Mouse (Mus musculus): ENCODE results near the gene Atp2c2. TPM values are rescaled to one million over a fixed set of nuclear protein-coding genes. Genes with fewer than 3 reads are reported as not detected.

Atp2c2 gene
- under 1 TPM; 0.12 to 0.21 TPM for total RNA-seq (2021)
- long read RNA-seq, experiment 1, result 0 reads
- long read RNA-seq, experiment 2, partial matches to known transcripts, result 0 of 2 reads
- long read RNA-seq, experiment 2, other reads (novel, unspliced or antisense), result 2 of 2 reads

DNA sequence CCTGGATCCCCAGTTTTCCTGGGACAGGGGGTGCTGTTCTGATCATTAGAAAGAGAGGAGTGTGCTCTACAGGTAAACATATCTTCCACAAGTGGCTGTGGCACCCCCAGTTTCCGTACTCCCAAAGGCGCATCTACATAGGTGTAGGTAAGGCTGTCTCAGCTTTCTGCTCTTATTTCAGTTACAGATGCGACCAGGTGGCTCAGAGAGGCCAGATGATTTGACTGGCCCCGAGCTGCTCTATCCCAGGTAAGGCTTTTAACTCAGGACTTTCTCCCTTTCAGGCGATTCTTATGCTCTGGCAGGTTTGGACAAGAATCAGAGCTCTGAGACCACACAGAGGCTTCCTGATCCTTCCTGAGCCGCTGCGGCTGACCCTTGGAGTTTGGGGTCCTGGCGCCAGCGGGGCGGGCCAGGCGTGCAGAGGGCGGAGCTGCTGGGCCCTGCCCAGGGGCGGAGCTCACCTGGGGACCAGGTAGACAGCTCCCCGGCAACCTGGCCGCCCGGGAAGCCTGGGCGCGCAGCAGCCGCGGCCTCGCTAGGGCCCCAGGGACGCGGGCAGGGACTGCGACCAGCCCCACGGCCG is at the start of gene Atp2c2:
Atp2c2 (plus strand) TSS at position 461 of the 586 bp plus-strand sequence.
- DNase-seq, result no peak

- DNase-seq, result no peak
These were observed 48.5 kb upstream of the Atp2c2 start for GRCm38 (mm10) chr8:119651324-119651723.

DNA sequence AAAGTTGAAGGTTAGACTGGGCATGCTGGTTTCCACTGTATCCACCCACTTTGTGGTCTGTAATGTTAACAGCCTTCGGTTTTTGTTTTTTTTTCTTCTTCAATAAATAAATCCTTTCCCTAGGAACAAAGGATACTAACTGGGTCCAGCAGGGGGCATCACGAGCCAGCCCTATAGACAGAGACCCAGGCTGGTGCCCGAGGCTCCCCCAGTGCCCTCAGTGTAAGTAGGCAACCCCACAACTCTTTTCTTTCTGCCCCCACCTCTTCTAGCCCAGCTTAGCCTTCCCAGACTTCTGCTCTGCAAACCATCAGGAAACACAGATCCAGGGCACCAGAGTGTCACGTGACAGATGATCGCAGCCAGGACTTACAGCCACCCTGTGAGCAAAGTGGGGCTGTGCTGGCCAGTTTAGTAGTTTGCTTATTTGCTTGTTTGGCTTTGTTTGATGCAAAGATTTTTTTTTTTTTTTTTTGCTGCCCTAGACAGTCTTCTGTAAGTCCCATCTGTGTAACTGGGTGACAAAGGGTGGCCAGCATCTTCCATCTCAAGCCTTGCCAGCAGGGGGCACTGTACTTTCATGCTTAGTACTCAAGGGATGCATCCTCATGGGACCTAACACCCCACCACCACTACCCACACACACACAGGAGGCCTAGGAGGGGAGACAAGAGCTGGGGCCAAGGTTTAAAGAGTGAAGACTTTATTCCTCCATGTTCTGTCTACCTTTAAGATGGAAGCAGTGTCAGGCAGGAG is 42.9 kb upstream of the Atp2c2 start:
- DNase-seq, result peak in 1 of 2 experiments; percentile 62

GRCm38 (mm10) chr8:119661081-119661480 is 38.7 kb upstream of the Atp2c2 start:
- DNase-seq, result peak; percentile 82 to 86

GRCm38 (mm10) chr8:119661892-119662291 is 37.9 kb upstream of the Atp2c2 start:
- DNase-seq, result no peak

GRCm38 (mm10) chr8:119663440-119663839 is 36.4 kb upstream of the Atp2c2 start:
- no peak for DNase-seq

GRCm38 (mm10) chr8:119665270-119665669 is 34.5 kb upstream of the Atp2c2 start:
- peak; percentile 55 to 63 for DNase-seq

DNA sequence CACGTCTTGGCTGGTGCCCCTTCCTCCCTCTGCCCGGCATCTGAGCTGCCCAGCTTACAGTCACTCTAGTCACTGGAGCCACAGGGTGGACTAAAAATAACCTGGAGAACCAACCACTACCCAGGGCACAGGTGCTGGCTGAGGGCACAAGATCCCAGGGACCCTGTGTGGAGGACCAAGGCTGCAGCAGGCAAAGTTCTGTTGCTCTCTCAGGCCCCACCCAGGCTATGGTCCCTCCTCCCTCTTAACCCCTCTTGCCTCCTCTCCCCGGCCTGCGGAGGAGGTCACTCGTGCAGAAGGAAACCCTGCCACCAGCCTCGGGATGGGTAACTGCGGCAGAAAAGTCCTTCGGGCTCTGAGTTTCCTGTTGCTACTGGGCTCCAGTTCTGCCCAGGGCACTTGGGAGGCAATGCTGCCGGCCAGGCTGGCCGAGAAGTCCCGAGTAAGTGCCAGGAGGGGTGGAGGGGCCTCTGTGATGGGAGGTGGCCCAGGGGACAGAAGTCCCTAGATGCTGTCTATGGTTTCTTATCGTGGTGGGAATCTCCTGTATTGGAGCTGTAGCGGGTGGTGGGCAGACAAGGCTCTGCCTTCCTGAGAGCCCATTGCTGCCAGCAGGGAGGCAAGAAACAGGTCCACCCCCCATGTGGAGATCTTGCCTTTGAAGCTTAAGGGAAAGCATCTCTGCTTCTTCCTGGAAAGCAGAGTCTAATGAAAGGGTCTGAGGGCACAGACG is 33.4 kb upstream of the Atp2c2 start, which contains the start of gene Wfdc1:
Wfdc1 (plus strand) TSS at position 147 of the 733 bp plus-strand sequence.
- DNase-seq, result peak; percentile 60 to 63

GRCm38 (mm10) chr8:119668447-119668846 is 31.4 kb upstream of the Atp2c2 start:
- DNase-seq, result no peak

- DNase-seq, result peak in 1 of 2 experiments; percentile 49
These were observed 30.5 kb upstream of the Atp2c2 start for GRCm38 (mm10) chr8:119669284-119669683.

GRCm38 (mm10) chr8:119670419-119671091 is 29.3 kb upstream of the Atp2c2 start:
- DNase-seq, result peak; percentile 75 to 85

DNA sequence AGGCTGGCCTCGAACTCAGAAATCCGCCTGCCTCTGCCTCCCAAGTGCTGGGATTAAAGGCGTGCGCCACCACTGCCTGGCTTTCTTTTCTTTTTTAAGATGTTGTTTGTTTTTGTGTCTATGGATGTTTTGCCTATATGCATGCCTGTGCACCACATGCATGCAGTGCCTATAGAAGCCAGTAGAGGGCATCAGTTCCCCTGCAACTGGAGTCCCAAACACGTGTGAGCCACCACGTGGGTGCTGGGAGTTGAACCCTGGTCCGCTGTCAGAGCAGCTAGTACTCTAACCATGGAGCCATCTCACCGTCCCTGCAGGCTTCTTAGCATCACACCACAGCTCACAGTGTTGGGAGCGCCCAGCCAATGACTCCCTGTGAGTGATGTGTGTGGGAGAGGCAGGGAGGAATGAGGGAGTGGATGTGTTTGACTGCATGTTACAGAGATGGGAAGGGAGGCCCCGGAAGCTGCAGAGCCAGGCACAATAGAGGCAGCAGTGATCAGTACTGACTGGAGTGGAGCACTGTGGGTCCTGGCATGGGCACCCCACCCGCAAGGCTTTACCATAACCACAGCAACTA is 25.7 kb upstream of the Atp2c2 start:
- DNase-seq, result no peak

GRCm38 (mm10) chr8:119675457-119675856 is 24.4 kb upstream of the Atp2c2 start:
- DNase-seq, result no peak

DNA sequence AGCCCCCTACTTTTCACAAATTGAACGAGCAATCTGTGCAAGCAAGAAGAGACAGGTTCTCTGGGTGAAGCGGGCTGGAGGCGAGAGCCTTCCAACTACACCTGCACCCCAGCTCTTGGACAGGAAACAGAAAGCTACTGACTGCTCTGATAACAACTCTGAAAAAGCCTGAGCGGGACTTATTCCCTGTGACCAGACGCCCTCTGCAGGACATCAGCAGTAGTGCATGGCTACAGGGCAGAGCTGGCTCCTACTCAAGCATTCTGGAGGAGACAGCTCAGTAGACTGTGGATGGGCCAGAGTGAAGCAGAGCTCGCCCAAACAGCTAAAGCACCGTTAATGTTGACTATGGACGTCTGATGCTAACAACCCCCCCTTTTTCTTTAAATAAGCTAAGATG is 23.4 kb upstream of the Atp2c2 start:
- DNase-seq, result peak; percentile 89 to 96

DNA sequence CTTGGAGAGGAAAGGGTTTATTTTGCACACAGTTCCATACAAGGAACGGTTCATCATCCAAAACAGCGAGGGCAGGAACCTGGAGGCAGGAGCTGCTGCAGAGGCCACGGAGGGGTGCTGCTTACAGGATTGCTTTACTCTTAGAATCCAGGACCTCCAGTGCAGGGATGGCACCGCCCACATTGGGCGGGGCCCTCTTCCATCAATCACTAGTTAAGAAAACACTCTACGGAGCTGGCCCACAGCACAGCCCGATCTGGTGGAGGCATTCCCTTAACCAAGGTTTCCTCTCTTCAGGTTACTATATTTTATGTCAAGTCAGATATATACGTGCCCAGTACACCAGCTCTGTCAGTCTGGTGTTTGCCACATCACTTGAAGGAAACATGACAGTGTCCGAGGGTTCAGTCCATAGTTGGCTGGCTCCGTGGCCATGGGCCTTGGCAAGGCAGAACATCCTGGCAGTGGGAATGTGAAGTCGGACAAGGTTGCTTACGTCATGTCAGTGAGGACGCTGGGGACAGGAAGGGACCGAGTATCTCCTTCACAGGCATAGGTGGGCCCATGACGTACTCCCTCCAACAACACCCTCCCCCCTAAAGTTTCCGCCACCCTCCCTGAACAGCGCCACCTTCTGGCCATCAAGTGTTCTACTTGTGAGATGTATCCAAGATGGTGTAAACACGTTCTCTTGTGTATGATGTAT is 21.5 kb upstream of the Atp2c2 start:
- peak in 1 of 2 experiments; percentile 36 for DNase-seq

GRCm38 (mm10) chr8:119679184-119679583 is 20.6 kb upstream of the Atp2c2 start:
- DNase-seq, result no peak

GRCm38 (mm10) chr8:119690602-119691001 is 9.2 kb upstream of the Atp2c2 start:
- no peak for DNase-seq

GRCm38 (mm10) chr8:119691989-119692388 is 7.8 kb upstream of the Atp2c2 start:
- no peak for DNase-seq

GRCm38 (mm10) chr8:119694696-119695095 is 5.1 kb upstream of the Atp2c2 start:
- DNase-seq, result no peak

DNA sequence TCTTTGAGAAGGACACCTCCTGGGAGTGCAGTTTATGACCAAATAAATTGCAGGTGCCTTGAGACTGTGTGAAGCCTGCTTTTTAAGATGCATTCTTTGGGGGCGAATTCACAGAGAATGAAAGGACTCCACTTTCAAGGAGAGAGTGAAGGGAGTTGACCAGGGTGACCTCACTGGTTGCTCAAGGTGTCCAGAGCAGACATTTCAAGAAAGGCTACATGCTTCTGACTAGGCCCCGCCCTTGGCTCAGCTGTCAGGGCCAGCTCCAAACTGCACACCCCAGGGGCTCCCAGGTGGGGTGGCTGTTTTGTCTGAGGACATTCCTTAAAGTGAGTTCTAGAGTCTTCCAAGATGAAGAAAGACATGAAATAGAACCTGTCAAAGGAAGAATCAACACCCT is 2.6 kb upstream of the Atp2c2 start:
- no peak for DNase-seq

DNA sequence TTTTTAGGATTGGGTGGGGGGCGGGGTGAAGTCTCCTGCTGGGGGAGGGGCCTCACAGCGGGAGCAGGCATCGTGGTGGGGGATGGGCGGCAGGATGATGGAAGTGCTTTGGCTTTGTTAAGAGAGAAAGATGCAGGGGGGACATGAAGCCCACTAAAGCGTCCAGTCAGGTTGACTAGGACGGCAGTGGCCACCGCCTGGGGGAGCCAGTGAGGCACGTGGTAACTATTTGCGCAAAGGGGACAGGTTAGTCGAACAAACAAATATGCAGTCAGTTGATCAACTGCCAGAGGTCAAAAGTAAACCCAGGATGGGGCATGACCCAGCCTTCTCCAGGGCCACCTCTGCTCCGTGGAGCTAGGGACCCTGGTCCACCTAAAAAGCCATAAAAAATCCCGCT is 849 bp upstream of the Atp2c2 start:
- peak; percentile 57 to 86 for DNase-seq

Data from heart, adult 18-20 months (tissue).